Mouse (Mus musculus) hindbrain, embryonic 11.5 days (tissue): ENCODE measurements around the gene Nop53. TPM values are rescaled to one million over a fixed set of nuclear protein-coding genes. Genes with fewer than 3 reads are reported as not detected.

Experiments
- ATAC-seq: fragments of 200-750 bp; cut with Nextera tagmentation; 2 replicates; pipeline ENCODE4 v1.8.0; 2017; ENCODE audit warnings: mild to moderate bottlenecking, moderate TSS enrichment, moderate library complexity; ENCODE audit not compliant: low FRiP score
- DNase-seq: peaks from one replicate; pipeline ENCODE4 v3.0.0-alpha.2; 2015; ENCODE audit warnings: low spot score
- H3K27ac ChIP-seq: fragments of 300-500 bp; sonication (generic); 2 replicates; pipeline ENCODE4 v1.5.1; 2014; ENCODE audit warnings: mild to moderate bottlenecking, low read depth, low read length
- H3K27me3 ChIP-seq: fragments of 300-500 bp; sonication (generic); 2 replicates; pipeline ENCODE4 v1.6.1; 2014; ENCODE audit warnings: mild to moderate bottlenecking, low read length, moderate library complexity, mixed read lengths; ENCODE audit not compliant: control insufficient read depth, insufficient read depth
- H3K36me3 ChIP-seq: fragments of 300-500 bp; sonication (generic); 2 replicates; pipeline ENCODE4 v1.6.1; 2014; ENCODE audit warnings: mild to moderate bottlenecking, low read length, moderate library complexity, mixed read lengths; ENCODE audit not compliant: control insufficient read depth, insufficient read depth
- H3K4me1 ChIP-seq: fragments of 300-500 bp; sonication (generic); replicated peaks from 2 replicates; pipeline ENCODE4 v1.6.1; 2014; ENCODE audit warnings: low read length, mixed read lengths; ENCODE audit not compliant: control insufficient read depth, insufficient read depth
- H3K4me2 ChIP-seq: fragments of 300-500 bp; sonication (generic); replicated peaks from 2 replicates; pipeline ENCODE4 v1.6.1; 2014; ENCODE audit warnings: mild to moderate bottlenecking, low read depth, low read length
- H3K4me3 ChIP-seq: fragments of 300-500 bp; sonication (generic); 2 replicates; pipeline ENCODE4 v1.5.1; 2014; ENCODE audit warnings: low read depth, low read length
- H3K9ac ChIP-seq: fragments of 300-500 bp; sonication (generic); 2 replicates; pipeline ENCODE4 v1.6.1; 2014; ENCODE audit warnings: low read depth, low read length
- H3K9me3 ChIP-seq: fragments of 300-500 bp; sonication (generic); 2 replicates; pipeline ENCODE4 v1.6.1; 2016; ENCODE audit warnings: low read length; ENCODE audit not compliant: control insufficient read depth
- WGBS: fragments of 180-500 bp; shearing (Covaris S2); extraction: QIAGEN DNeasy Blood & Tissue Kit; methylation state at CpG from one replicate; pipeline ENCODE4 v1.1.7; 2014; 5-methylcytosine and 5-hydroxymethylcytosine counted together
- polyA plus RNA-seq: library from polyadenylated mRNA; unstranded; fragments of >200 nt; fragmentation: Nextera tagmentation; extraction: Ambion mirVana; gene quantifications from 2 replicates; pipeline ENCODE4 v1.2.1, GENCODE M21; 2014

Nop53 gene
- polyA plus RNA-seq, 1 experiment from 2014 or later, result 180 TPM

DNA sequence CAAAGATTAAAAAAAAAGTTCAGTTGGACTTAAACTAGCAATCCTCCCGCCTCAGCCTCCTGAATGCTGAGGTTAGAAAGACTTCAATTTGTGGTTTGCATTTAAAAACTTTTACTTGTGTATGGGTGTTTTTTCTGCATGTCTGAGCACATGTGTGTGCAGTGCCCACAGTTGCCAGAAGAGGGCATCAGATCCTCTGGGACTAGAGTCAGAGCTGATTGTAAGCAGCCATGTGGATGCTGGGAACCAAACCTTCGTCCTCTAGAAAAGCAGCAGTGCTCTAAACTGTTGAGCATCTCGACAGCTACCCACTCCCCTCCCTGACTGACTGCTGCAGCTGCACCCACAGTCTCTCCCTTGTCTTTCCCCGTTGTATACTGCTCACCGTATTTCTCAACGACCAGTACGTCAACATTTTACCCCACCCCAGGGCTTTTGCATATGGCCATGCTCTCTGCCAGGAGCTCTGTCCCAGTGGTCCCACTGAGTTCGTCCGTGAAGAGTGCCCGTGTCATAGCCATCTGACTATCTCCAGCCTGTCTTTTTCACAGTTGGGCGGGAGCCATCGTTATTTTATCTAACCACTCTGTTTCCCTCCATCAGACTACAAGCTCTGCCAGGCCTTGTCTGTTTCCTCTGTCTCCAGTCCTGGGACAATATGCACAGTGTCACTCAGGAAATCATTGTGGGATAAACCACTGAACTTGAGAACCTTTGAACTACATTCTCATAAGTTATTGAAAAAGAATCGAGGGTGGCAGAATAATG lies 7.6 kb upstream of the Nop53 start:
- WGBS, result 91% methylated on average over 13 of the region's 13 CpGs
- Histone ChIP-seq H3K27me3 (no peaks in the 10 kb centered on the region), H3K9ac (no peak overlapping the region), H3K9me3 (0 out of 2 replicates have a peak, but pooled peaks cover 2% of the 10 kb centered on the region), H3K27ac (no peak overlapping the region), H3K4me1 (no peaks in the 10 kb centered on the region), H3K4me2 (no peak overlapping the region), H3K4me3 (no peak overlapping the region), H3K36me3 (no peaks in the 10 kb centered on the region)
- ATAC-seq, result no peak
- DNase-seq, result no peak

DNA sequence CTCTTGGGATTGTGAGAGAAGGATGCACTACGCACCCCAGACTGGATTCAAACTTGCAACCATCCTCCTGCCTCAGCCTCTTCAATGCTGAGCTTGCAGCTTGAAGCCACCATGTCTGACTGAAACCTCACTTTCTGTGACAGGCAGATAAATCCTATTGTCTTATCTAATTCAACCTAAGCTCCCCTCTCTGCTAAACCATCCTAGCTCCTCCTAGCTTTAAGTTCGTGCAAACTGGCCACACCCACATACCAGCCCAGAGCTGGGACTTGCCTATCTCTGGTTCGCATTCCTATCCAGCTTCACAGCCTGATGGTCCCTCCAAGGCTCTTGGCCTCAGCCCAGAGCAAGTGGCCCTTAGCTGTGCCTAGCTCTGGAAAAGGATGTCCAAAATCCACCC lies 6.5 kb upstream of the Nop53 start:
- 85% methylated on average over 3 of the region's 3 CpGs for WGBS
- ATAC-seq, result no peak

DNA sequence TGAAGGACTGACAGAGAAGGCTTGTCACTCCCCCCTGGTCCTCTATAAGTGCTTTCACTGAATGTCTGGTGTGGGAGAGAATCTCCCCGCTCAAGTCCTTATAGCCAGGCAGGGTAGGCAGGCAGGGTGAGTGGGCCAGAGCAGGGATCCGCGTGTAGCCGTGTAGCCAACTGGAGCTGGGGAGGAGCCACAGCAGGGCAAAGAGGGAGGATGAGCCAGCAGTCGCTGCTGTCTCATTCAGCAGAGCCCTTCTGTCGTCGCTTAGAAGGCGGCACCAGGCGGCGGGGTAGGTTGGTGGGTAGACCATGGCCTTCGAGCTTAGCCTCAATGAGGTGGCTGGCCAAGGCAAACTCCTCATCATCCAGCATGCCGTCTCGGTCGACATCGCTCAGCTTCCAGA lies 4.1 kb upstream of the Nop53 start:
- WGBS, result 84% methylated on average over 15 of the region's 15 CpGs
- Histone ChIP-seq H3K4me3 (no peak overlapping the region), H3K27me3 (no peaks in the 10 kb centered on the region), H3K4me2 (no peak overlapping the region), H3K9ac (no peak overlapping the region), H3K4me1 (no peaks in the 10 kb centered on the region), H3K27ac (no peak overlapping the region), H3K9me3 (0 out of 2 replicates have a peak, but pooled peaks cover 2% of the 10 kb centered on the region), H3K36me3 (no peaks in the 10 kb centered on the region)
- ATAC-seq, result no peak
- DNase-seq, result no peak

More for the DNA sequence above, 6.5 kb upstream of the Nop53 start:
- Histone ChIP-seq H3K4me1 (no peaks in the 10 kb centered on the region), H3K9me3 (0 out of 2 replicates have a peak, but pooled peaks cover 2% of the 10 kb centered on the region), H3K4me2 (no peak overlapping the region), H3K27me3 (no peaks in the 10 kb centered on the region), H3K36me3 (no peaks in the 10 kb centered on the region), H3K9ac (no peak overlapping the region), H3K4me3 (no peak overlapping the region), H3K27ac (no peak overlapping the region)
- no peak for DNase-seq

DNA sequence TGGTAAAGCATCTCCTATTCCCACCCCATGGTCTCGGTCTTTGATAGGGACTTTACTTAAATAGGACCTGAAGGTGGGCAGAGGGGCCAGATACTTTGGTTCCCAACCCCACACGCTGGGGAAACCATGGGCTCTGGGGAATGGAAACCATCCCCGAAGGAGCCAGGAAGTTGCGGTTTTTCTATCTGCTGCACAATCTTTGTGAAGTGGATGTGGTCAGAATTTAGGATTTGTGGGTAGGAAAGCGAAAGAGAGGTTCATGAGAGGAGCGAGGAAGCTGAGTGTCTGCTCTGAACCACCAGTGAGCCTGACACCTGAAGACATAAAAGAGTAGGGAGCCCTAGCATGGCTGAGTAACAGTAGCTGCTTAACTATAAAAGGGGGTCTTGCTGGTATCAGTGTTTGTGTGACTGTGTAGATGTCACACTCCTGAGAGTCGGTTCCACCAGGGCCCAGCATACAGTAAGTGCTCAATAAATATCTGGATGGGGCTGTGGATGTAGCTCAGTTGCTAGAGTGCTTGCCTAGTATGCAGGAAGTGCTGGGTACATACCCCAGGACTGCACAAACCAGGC lies 3.4 kb upstream of the Nop53 start:
- DNase-seq (no peak), ATAC-seq (no peak)
- no peaks in the 10 kb centered on the region for H3K36me3 ChIP-seq
- 91% methylated on average over 7 of the region's 7 CpGs for WGBS
- no peak overlapping the region for H3K4me3 ChIP-seq
- H3K9ac ChIP-seq, result no peak overlapping the region
- H3K27me3 ChIP-seq, result no peaks in the 10 kb centered on the region
- no peak overlapping the region for H3K27ac ChIP-seq
- H3K9me3 ChIP-seq, result 0 out of 2 replicates have a peak, but pooled peaks cover 2% of the 10 kb centered on the region
- no peaks in the 10 kb centered on the region; the same call in 1 of the 2 replicates for H3K4me1 ChIP-seq
- H3K4me2 ChIP-seq, result no peak overlapping the region

DNA sequence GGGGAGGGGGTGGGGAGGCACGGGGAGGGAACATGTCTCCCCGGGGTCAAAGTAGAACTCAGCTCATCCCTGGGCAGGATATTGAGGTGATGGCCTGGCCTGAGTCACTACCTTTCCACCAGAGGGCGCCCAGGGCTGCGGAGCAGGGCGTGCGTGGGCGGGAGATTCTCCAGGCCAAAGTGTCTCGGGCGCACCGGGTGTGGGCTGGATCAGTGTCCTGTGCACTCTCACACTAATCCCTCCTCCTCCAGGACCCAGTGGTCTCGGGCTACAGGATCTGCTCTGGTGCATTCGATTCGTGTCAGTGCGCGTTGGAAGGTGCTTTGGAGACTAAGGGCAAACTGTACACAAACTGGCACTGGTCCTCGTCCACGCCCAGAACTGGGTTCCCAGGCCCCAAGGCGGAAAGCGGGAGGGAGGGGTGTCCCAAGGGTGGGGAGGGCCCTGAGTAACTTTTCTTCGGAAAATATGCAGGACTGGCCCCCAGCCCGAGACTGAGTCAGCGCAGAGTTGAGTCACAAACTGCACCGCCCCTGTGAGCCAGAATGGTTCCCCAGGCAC lies 2.6 kb upstream of the Nop53 start:
- H3K9me3 ChIP-seq, result no peaks in the 10 kb centered on the region
- H3K27ac ChIP-seq, result no peak overlapping the region
- 10% methylated on average over 23 of the region's 23 CpGs for WGBS
- no peak overlapping the region; the same call in 1 of the 2 replicates for H3K4me3 ChIP-seq
- H3K36me3 ChIP-seq, result no peaks in the 10 kb centered on the region
- no peaks in the 10 kb centered on the region; the same call in 1 of the 2 replicates for H3K4me1 ChIP-seq
- H3K27me3 ChIP-seq, result no peaks in the 10 kb centered on the region
- ATAC-seq, result peak; percentile 34; the same call in 1 of the 2 replicates
- DNase-seq, result peak; percentile 80
- 0 out of 2 replicates have a peak overlapping the region, but pooled peaks have one; percentile 23 for H3K9ac ChIP-seq
- H3K4me2 ChIP-seq, result peak overlapping the region; percentile 25

DNA sequence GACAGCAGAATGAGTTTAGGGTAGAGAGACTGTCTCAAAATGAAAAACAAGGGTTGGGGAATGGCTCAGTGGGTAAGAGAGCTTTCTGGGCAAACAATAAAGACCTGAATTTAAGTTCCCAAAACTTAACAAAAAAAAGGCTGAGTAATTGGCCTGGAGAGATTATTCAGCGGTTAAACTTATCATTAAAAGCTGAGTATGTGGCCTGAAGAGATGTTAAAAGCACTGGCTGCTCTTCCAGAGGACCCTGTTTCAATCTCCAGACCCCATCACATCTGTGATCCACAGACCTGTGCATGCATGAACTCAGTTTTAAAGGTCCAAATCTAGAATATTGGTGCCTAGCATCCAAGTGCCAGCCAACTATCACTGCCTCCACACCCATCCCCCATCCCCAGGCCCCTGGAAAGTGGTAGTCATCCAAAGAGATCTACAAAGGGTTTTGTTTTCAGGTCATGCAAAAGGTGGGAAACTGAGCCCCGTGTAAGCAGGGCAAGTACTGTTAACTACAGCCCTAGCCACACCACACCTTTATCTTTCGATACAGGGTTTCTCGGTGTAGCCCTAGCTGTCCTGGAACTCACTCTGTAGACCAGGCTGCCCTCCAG lies 1.9 kb upstream of the Nop53 start:
- no peak overlapping the region for H3K4me3 ChIP-seq
- H3K36me3 ChIP-seq, result no peaks in the 10 kb centered on the region
- 51% methylated on average over 4 of the region's 4 CpGs for WGBS
- no peaks in the 10 kb centered on the region for H3K9me3 ChIP-seq
- no peak overlapping the region; the same call in 1 of the 2 replicates for H3K4me2 ChIP-seq
- DNase-seq (no peak), ATAC-seq (no peak)
- no peak overlapping the region for H3K9ac ChIP-seq
- H3K4me1 ChIP-seq, result no peaks in the 10 kb centered on the region; the same call in 1 of the 2 replicates
- no peaks in the 10 kb centered on the region for H3K27me3 ChIP-seq
- no peak overlapping the region for H3K27ac ChIP-seq

DNA sequence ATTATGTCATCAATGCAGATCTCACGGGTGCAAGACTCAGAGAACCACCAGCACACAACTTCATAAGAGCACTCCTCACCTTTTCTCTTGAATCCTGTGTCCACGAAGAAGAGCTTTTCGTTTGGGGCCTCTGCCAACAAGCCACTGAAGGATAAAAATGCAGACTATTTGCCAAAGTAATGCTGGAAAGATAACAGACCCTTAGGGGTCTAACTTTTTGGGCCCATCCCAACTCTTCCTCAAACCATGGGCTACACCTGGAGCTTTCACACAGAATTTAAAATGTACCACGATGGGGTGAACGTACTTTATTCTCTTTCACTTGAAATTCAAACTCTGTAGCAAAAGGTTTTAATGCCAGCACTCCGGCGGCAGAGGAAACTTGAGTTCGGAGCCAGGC lies 663 bp downstream of the Nop53 start:
- Histone ChIP-seq H3K4me2 (peak overlapping the region; percentile 63), H3K36me3 (peaks cover 11% of the 10 kb centered on the region), H3K9ac (peak overlapping the region; percentile 82), H3K27ac (peak overlapping the region; percentile 90; the same call in 1 of the 2 replicates), H3K9me3 (no peaks in the 10 kb centered on the region), H3K27me3 (no peaks in the 10 kb centered on the region), H3K4me1 (no peaks in the 10 kb centered on the region; the same call in 1 of the 2 replicates), H3K4me3 (peak overlapping the region; percentile 69)
- DNase-seq (no peak), ATAC-seq (no peak)
- WGBS, result 13% methylated on average over 8 of the region's 8 CpGs

DNA sequence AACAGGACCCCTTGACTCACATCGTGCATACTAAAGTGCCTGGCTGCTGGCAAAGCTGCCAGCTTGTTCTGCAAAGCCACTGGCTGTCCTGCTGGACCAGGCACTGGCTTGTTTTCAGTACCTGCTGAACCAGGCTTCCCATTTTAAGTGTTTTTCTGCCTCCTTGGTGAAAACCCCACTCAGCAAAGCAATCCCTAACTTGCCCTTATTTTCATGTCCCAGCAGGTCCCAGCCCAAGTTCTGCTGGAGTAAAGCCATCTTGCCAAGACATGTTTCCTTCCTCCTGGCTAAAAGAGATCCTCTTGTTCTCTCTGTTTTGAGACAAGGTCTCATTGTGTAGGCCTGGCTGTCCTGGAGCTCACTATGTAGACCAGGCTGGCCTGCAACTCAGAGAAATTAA lies 1.6 kb downstream of the Nop53 start:
- WGBS, result 81% methylated on average over 1 of the region's 1 CpGs
- Histone ChIP-seq H3K9me3 (no peaks in the 10 kb centered on the region), H3K27me3 (no peaks in the 10 kb centered on the region), H3K36me3 (peaks cover 17% of the 10 kb centered on the region), H3K4me3 (no peak overlapping the region), H3K4me2 (no peak overlapping the region), H3K9ac (no peak overlapping the region), H3K4me1 (no peaks in the 10 kb centered on the region; the same call in 1 of the 2 replicates), H3K27ac (no peak overlapping the region)
- DNase-seq, result no peak
- no peak for ATAC-seq
